Mouse (Mus musculus) cerebellum, adult 2 months (tissue): ENCODE results near the gene Rnf182.

Experiments used
- CTCF ChIP-seq: fragments of 200-500 bp; IDR thresholded peaks from 2 replicates; pipeline ENCODE4 v1.5.1; 2011; ENCODE audit warnings: low read depth, mild to moderate bottlenecking, control low read depth, low read length, moderate library complexity, borderline replicate concordance; ENCODE audit not compliant: insufficient read depth
- POLR2A ChIP-seq: fragments of 200-500 bp; IDR thresholded peaks from 2 replicates; pipeline ENCODE4 v1.6.1; 2011; ENCODE audit warnings: low read length, control low read depth, borderline replicate concordance; ENCODE audit not compliant: insufficient read depth

GRCm38 (mm10) chr13:43575431-43575830 is 40.1 kb upstream of the Rnf182 start:
- TF ChIP-seq POLR2A (no peak), CTCF (no peak; the same call in 1 of the 2 replicates)
